Mouse (Mus musculus) hindbrain, postnatal 0 days (tissue): ENCODE measurements around the gene Col23a1. TPM values are rescaled to one million over a fixed set of nuclear protein-coding genes. Genes with fewer than 3 reads are reported as not detected.
"Not testable (repeated sequence)": the region's sequence is repeated elsewhere in the genome, so short reads cannot be mapped to it uniquely, and the experiment has no call there.

Experiments
- ATAC-seq: fragments of 200-750 bp; cut with Nextera tagmentation; 2 replicates; pipeline ENCODE4 v1.8.0; 2017; ENCODE audit warnings: mild to moderate bottlenecking, moderate TSS enrichment, moderate library complexity
- DNase-seq: peaks from one replicate; pipeline ENCODE4 v3.0.0-alpha.2; 2015; ENCODE audit warnings: low spot score
- H3K27ac ChIP-seq: fragments of 300-500 bp; sonication (generic); 2 replicates; pipeline ENCODE4 v1.5.1; 2014; ENCODE audit warnings: mild to moderate bottlenecking
- H3K27me3 ChIP-seq: fragments of 300-500 bp; sonication (generic); 2 replicates; pipeline ENCODE4 v1.6.1; 2014; ENCODE audit warnings: low read length, mixed read lengths; ENCODE audit not compliant: insufficient read depth
- H3K36me3 ChIP-seq: fragments of 300-500 bp; sonication (generic); 2 replicates; pipeline ENCODE4 v1.6.1; 2014; ENCODE audit warnings: low read length, mixed read lengths; ENCODE audit not compliant: insufficient read depth
- H3K4me1 ChIP-seq: fragments of 300-500 bp; sonication (generic); 2 replicates; pipeline ENCODE4 v1.6.1; 2014; ENCODE audit warnings: antibody characterized with exemption, low read length, mixed read lengths; ENCODE audit not compliant: insufficient read depth
- H3K4me2 ChIP-seq: fragments of 300-500 bp; sonication (generic); 2 replicates; pipeline ENCODE4 v1.6.1; 2014; ENCODE audit warnings: low read depth, mild to moderate bottlenecking, low read length, moderate library complexity, mixed read lengths
- H3K4me3 ChIP-seq: fragments of 300-500 bp; sonication (generic); 2 replicates; pipeline ENCODE4 v1.5.1; 2014; ENCODE audit warnings: low read length
- H3K9ac ChIP-seq: fragments of 300-500 bp; sonication (generic); replicated peaks from 2 replicates; pipeline ENCODE4 v1.6.1; 2014; ENCODE audit warnings: mild to moderate bottlenecking, low read length, moderate library complexity, mixed read lengths
- H3K9me3 ChIP-seq: fragments of 300-500 bp; sonication (generic); 2 replicates; pipeline ENCODE4 v1.6.1; 2016; ENCODE audit warnings: low read length, mixed read lengths
- CTCF ChIP-seq: IDR thresholded peaks from 2 replicates; pipeline ENCODE4 v1.5.1; 2016; ENCODE audit warnings: antibody characterized with exemption, control low read depth, low read depth
- WGBS: fragments of 180-500 bp; shearing (Covaris S2); extraction: QIAGEN DNeasy Blood & Tissue Kit; methylation state at CpG from one replicate; pipeline ENCODE4 v1.1.7; 2014; 5-methylcytosine and 5-hydroxymethylcytosine counted together
- polyA plus RNA-seq: library from polyadenylated mRNA; unstranded; fragments of >200 nt; fragmentation: Nextera tagmentation; extraction: Ambion mirVana; gene quantifications from 2 replicates; pipeline ENCODE4 v1.2.1, GENCODE M21; 2015
- total RNA-seq: library from RNA; depleted of rRNA; stranded (reverse); fragments of >200 nt; gene quantifications from 2 replicates; pipeline ENCODE4 v1.2.3, GENCODE M21; 2014

Gene Col23a1
- total and polyA plus RNA-seq, 2 experiments from 2014 or later = 9.5 to 17.7 TPM

DNA sequence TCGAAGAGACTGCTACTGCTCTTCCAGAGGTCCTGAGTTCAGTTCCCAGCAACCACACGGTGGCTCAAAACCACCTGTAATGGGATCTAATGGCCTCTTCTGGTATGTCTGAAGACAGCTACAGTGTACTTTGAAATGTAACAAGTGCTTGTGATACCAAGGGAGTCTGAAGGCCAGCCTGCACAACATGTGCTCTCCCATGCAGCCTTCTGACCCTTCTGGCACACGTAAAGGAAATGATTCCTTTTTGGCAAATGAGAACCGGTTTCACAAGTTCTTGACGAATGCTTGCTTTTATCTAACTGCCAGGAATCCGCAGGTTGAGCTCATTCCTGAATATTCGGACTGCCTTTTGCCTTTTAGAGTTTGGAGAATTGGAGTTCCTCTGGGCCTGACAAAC is 325.4 kb downstream of the Col23a1 start:
- no peaks in the 10 kb centered on the region; the same call in 1 of the 2 replicates for H3K27me3 ChIP-seq
- no peak for TF ChIP-seq CTCF
- 48% methylated on average over 7 of the region's 7 CpGs for WGBS
- DNase-seq = no peak
- no peaks in the 10 kb centered on the region for H3K4me1 ChIP-seq
- H3K9me3 ChIP-seq = no peaks in the 10 kb centered on the region
- no peak for ATAC-seq
- peak overlapping the region; percentile 63 for H3K4me2 ChIP-seq
- no peaks in the 10 kb centered on the region for H3K36me3 ChIP-seq
- peak overlapping the region; percentile 54; the same call in 1 of the 2 replicates for H3K27ac ChIP-seq
- H3K9ac ChIP-seq = peak overlapping the region; percentile 43; the same call in 1 of the 2 replicates
- H3K4me3 ChIP-seq = peak overlapping the region; percentile 31

GRCm38 (mm10) chr11:51615601-51616000 is 325.9 kb downstream of the Col23a1 start:
- peak overlapping the region; percentile 54; the same call in 1 of the 2 replicates for H3K27ac ChIP-seq
- ATAC-seq = no peak
- H3K9ac ChIP-seq = peak overlapping the region; percentile 43; the same call in 1 of the 2 replicates
- no peaks in the 10 kb centered on the region for H3K9me3 ChIP-seq
- no peak for TF ChIP-seq CTCF
- H3K4me1 ChIP-seq = no peaks in the 10 kb centered on the region; the same call in 1 of the 2 replicates
- no peaks in the 10 kb centered on the region; the same call in 1 of the 2 replicates for H3K27me3 ChIP-seq
- peak overlapping the region; percentile 31 for H3K4me3 ChIP-seq
- peak; percentile 57 for DNase-seq
- WGBS = 6% methylated on average over 14 of the region's 14 CpGs
- H3K4me2 ChIP-seq = peak overlapping the region; percentile 63
- no peaks in the 10 kb centered on the region for H3K36me3 ChIP-seq

- not testable (repeated sequence) for H3K9ac ChIP-seq, ATAC-seq, H3K36me3 ChIP-seq, DNase-seq, H3K27ac ChIP-seq, H3K4me1 ChIP-seq, H3K27me3 ChIP-seq, H3K9me3 ChIP-seq
- WGBS = 95% methylated on average over 7 of the region's 7 CpGs
- H3K4me2 ChIP-seq = peak overlapping the region; percentile 63
- peak overlapping the region; percentile 31; the same call in 1 of the 2 replicates for H3K4me3 ChIP-seq
Measured at GRCm38 (mm10) chr11:51616113-51616512, 326.4 kb downstream of the Col23a1 start.

DNA sequence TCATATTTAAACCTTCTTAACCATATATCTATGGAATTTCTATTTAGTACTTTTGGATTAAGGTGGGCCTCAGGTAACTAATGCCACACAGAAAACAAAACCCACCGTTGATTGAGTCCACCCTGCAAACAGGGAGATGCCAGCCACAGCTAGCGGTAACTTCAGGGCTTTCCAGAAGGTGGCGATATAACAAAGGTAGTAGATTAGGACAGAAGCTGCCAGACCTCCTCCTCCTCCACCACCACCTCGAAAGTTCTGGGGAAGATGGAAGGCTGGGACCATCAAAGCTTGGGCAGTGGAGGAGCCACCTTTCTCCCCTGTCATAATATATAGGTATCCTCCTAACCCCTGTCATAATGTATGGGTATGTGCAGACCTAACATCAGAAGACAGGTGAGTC is 328.0 kb downstream of the Col23a1 start:
- Histone ChIP-seq H3K27ac (no peak overlapping the region), H3K9me3 (no peaks in the 10 kb centered on the region), H3K4me2 (no peak overlapping the region), H3K36me3 (0 out of 2 replicates have a peak, but pooled peaks cover 7% of the 10 kb centered on the region), H3K4me1 (no peaks in the 10 kb centered on the region; the same call in 1 of the 2 replicates), H3K27me3 (no peaks in the 10 kb centered on the region; the same call in 1 of the 2 replicates), H3K9ac (no peak overlapping the region), H3K4me3 (no peak overlapping the region)
- peak; percentile 86 for TF ChIP-seq CTCF
- WGBS = 3% methylated on average over 4 of the region's 4 CpGs
- DNase-seq = peak; percentile 83
- no peak for ATAC-seq

DNA sequence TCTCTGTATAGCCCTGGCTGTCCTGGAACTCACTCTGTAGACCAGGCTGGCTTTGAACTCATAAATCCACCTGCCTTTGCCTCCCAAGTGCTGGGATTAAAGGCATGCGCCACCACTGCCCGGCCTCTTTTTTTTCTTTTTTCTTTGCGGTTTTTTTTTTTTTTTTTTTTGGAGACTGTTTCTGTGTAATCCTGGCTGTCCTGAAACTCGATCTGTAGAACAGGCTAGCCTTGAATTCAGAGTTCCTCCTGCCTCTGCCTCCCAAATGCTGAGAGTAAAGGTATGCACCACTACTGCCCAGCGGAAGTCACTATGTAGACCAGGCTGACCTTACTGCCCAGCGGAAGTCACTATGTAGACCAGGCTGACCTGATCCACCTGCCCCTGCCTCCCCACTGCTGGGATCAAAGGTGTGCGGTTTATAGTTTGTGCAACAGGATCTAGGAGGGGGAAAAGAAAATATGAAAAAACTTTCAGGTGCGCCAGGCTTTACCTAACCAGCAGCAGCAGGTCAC is 329.2 kb downstream of the Col23a1 start:
- Histone ChIP-seq H3K4me3 (peak overlapping the region; percentile 80), H3K4me2 (peak overlapping the region; percentile 79), H3K27me3 (no peaks in the 10 kb centered on the region; the same call in 1 of the 2 replicates), H3K9me3 (no peaks in the 10 kb centered on the region), H3K4me1 (no peaks in the 10 kb centered on the region; the same call in 1 of the 2 replicates), H3K9ac (no peak overlapping the region), H3K36me3 (peaks cover 20% of the 10 kb centered on the region), H3K27ac (no peak overlapping the region)
- no peak for TF ChIP-seq CTCF
- no peak for DNase-seq
- WGBS = 54% methylated on average over 8 of the region's 8 CpGs
- no peak; the same call in 1 of the 2 replicates for ATAC-seq

- Histone ChIP-seq H3K27me3 (no peaks in the 10 kb centered on the region), H3K4me2 (peak within 1 kb of the TSS; percentile 79), H3K36me3 (peaks cover 26% of the 10 kb centered on the region), H3K9ac (peak within 1 kb of the TSS; percentile 61), H3K9me3 (no peaks in the 10 kb centered on the region), H3K4me3 (peak within 1 kb of the TSS; percentile 80), H3K4me1 (no peaks in the 10 kb centered on the region; the same call in 1 of the 2 replicates), H3K27ac (peak within 1 kb of the TSS; percentile 57; the same call in 1 of the 2 replicates)
- DNase-seq (peak; percentile 99), ATAC-seq (peak; percentile 97)
- under 1% methylated on average over 51 of the region's 51 CpGs for WGBS
- TF ChIP-seq CTCF = no peak
Measured at GRCm38 (mm10) chr11:51619409-51620060, 329.8 kb downstream of the Col23a1 start, which contains the start of gene Nhp2. Gene Nhp2, plus strand, starts transcription at chr11:51619735.
